Mouse (Mus musculus) CH12.LX (cell line): ENCODE measurements around the gene Calcrl. TPM values are rescaled to one million over a fixed set of nuclear protein-coding genes. Genes with fewer than 3 reads are reported as not detected.

Experiments used
- DNase-seq: peaks from one replicate; pipeline ENCODE4 v3.0.0-alpha.2; 2013; ENCODE audit errors: extremely low read depth
- H3K27ac ChIP-seq: 2 replicates; pipeline ENCODE4 v1.5.1; 2012; ENCODE audit warnings: low read depth, mild to moderate bottlenecking, control low read depth, moderate library complexity; ENCODE audit not compliant: insufficient read depth
- H3K27me3 ChIP-seq: replicated peaks from 2 replicates; pipeline ENCODE3; 2012; ENCODE audit warnings: inconsistent platforms
- H3K36me3 ChIP-seq, 2 experiments: replicated peaks in 1 of 2; 2 replicates each; pipeline versions ENCODE3 to v1.6.1; 2012; ENCODE audit warnings: inconsistent platforms in 1 of 2, low read length in 1 of 2, mild to moderate bottlenecking in 1 of 2, mixed read lengths in 1 of 2, moderate library complexity in 1 of 2; ENCODE audit not compliant: control insufficient read depth in 1 of 2, insufficient read depth in 1 of 2
- H3K4me1 ChIP-seq, 2 experiments: 2 replicates each; pipeline ENCODE4 v1.6.1; 2012; ENCODE audit warnings: inconsistent platforms in 1 of 2, moderate library complexity in 1 of 2; ENCODE audit not compliant: insufficient read depth in 2 of 2, control insufficient read depth in 1 of 2
- H3K4me2 ChIP-seq: 2 replicates; pipeline ENCODE4 v1.6.1; 2012; ENCODE audit warnings: low read depth, mild to moderate bottlenecking, control low read depth; ENCODE audit not compliant: poor library complexity, insufficient read depth, severe bottlenecking
- H3K4me3 ChIP-seq, 3 experiments: fragments of 150-350 bp in 1 of 3; sonication (generic) in 1 of 3; replicated peaks in 1 of 3; 2 replicates each; pipeline versions ENCODE3 to v1.5.1; 2011 to 2012; ENCODE audit warnings: low read depth in 2 of 3, low read length in 2 of 3, mild to moderate bottlenecking in 2 of 3, moderate library complexity in 2 of 3, control low read depth in 1 of 3, improper control_type of control experiment in 1 of 3, inconsistent platforms in 1 of 3, mixed read lengths in 1 of 3; ENCODE audit not compliant: poor library complexity in 1 of 3
- H3K79me2 ChIP-seq: replicated peaks from 2 replicates; pipeline ENCODE4 v1.6.1; 2012; ENCODE audit warnings: mild to moderate bottlenecking, moderate library complexity; ENCODE audit not compliant: control insufficient read depth, poor library complexity, insufficient read depth, severe bottlenecking; ENCODE audit errors: extremely low read depth
- H3K9ac ChIP-seq: 2 replicates; pipeline ENCODE4 v1.6.1; 2012; ENCODE audit warnings: low read depth, mild to moderate bottlenecking, control low read depth, moderate library complexity; ENCODE audit not compliant: insufficient read depth
- H3K9me3 ChIP-seq: replicated peaks from 2 replicates; pipeline ENCODE3; 2012; ENCODE audit warnings: low read length, inconsistent platforms, mixed read lengths
- BHLHE40 ChIP-seq: IDR thresholded peaks from 2 replicates; pipeline ENCODE4 v1.6.1; 2011; ENCODE audit warnings: mild to moderate bottlenecking, low read depth, low read length, improper control_type of control experiment
- CTCF ChIP-seq, 2 experiments: IDR thresholded peaks in 1 of 2; conservative IDR thresholded peaks in 1 of 2; 2 replicates each; pipeline ENCODE4 v1.5.1; 2011 to 2012; ENCODE audit warnings: low read depth in 2 of 2, low read length in 2 of 2, improper control_type of control experiment in 1 of 2, inconsistent platforms in 1 of 2, mild to moderate bottlenecking in 1 of 2, moderate library complexity in 1 of 2
- E2F4 ChIP-seq: IDR thresholded peaks from 2 replicates; pipeline ENCODE4 v1.6.1; 2011; ENCODE audit warnings: low read depth, low read length, improper control_type of control experiment; ENCODE audit not compliant: insufficient replicate concordance
- ELF1 ChIP-seq: IDR thresholded peaks from 2 replicates; pipeline ENCODE4 v1.6.1; 2014; ENCODE audit warnings: low read depth, mild to moderate bottlenecking, inconsistent platforms, low read length, improper control_type of control experiment
- EP300 ChIP-seq: IDR thresholded peaks from 2 replicates; pipeline ENCODE4 v1.6.1; 2011; ENCODE audit warnings: low read length, improper control_type of control experiment
- GABPA ChIP-seq: IDR thresholded peaks from 2 replicates; pipeline ENCODE4 v1.6.1; 2012; ENCODE audit warnings: low read depth, low read length, improper control_type of control experiment, inconsistent platforms; ENCODE audit not compliant: insufficient replicate concordance
- HCFC1 ChIP-seq: IDR thresholded peaks from 2 replicates; pipeline ENCODE4 v1.6.1; 2012; ENCODE audit warnings: low read depth, mild to moderate bottlenecking, inconsistent platforms, low read length, improper control_type of control experiment
- IRF4 ChIP-seq: IDR thresholded peaks from 2 replicates; pipeline ENCODE4 v1.6.1; 2014; ENCODE audit warnings: low read depth, mild to moderate bottlenecking, inconsistent platforms, low read length, improper control_type of control experiment
- JUN ChIP-seq: IDR thresholded peaks from 2 replicates; pipeline ENCODE4 v1.6.1; 2011; ENCODE audit warnings: low read depth, mild to moderate bottlenecking, low read length, improper control_type of control experiment, moderate library complexity; ENCODE audit not compliant: insufficient read depth
- KAT2A ChIP-seq: IDR thresholded peaks from 2 replicates; pipeline ENCODE4 v1.6.1; 2012; ENCODE audit warnings: low read length, improper control_type of control experiment, inconsistent platforms; ENCODE audit not compliant: insufficient replicate concordance
- MAFK ChIP-seq: IDR thresholded peaks from 2 replicates; pipeline ENCODE4 v1.6.1; 2011; ENCODE audit warnings: low read length, improper control_type of control experiment; ENCODE audit not compliant: insufficient replicate concordance
- MAZ ChIP-seq: IDR thresholded peaks from 2 replicates; pipeline ENCODE4 v1.6.1; 2012; ENCODE audit warnings: low read depth, mild to moderate bottlenecking, inconsistent platforms, low read length, improper control_type of control experiment, moderate library complexity
- MEF2A ChIP-seq: IDR thresholded peaks from 2 replicates; pipeline ENCODE4 v1.6.1; 2014; ENCODE audit warnings: low read depth, mild to moderate bottlenecking, inconsistent platforms, low read length, improper control_type of control experiment, borderline replicate concordance
- MXI1 ChIP-seq: IDR thresholded peaks from 2 replicates; pipeline ENCODE4 v1.6.1; 2011; ENCODE audit warnings: mild to moderate bottlenecking, low read depth, low read length, improper control_type of control experiment
- MYC ChIP-seq: IDR thresholded peaks from 2 replicates; pipeline ENCODE4 v1.6.1; 2011; ENCODE audit warnings: low read depth, mild to moderate bottlenecking, improper control_type of control experiment, low read length
- NRF1 ChIP-seq: IDR thresholded peaks from 2 replicates; pipeline ENCODE4 v1.6.1; 2014; ENCODE audit warnings: low read depth, mild to moderate bottlenecking, inconsistent platforms, low read length, improper control_type of control experiment, moderate library complexity
- PAX5 ChIP-seq: IDR thresholded peaks from 2 replicates; pipeline ENCODE4 v1.6.1; 2012; ENCODE audit warnings: low read length, inconsistent platforms, mixed read lengths
- RAD21 ChIP-seq: IDR thresholded peaks from 2 replicates; pipeline ENCODE4 v1.6.1; 2011; ENCODE audit warnings: low read depth, mild to moderate bottlenecking, low read length, improper control_type of control experiment, moderate library complexity
- TBP ChIP-seq: conservative IDR thresholded peaks from 2 replicates; pipeline ENCODE4 v1.6.1; 2011; ENCODE audit warnings: low read depth, low read length, improper control_type of control experiment
- UBTF ChIP-seq: IDR thresholded peaks from 2 replicates; pipeline ENCODE4 v1.6.1; 2012; ENCODE audit warnings: low read depth, mild to moderate bottlenecking, inconsistent platforms, low read length, improper control_type of control experiment, moderate library complexity
- ZC3H11A ChIP-seq: IDR thresholded peaks from 2 replicates; pipeline ENCODE4 v1.6.1; 2012; ENCODE audit warnings: low read depth, mild to moderate bottlenecking, inconsistent platforms, low read length, improper control_type of control experiment
- ZMIZ1 ChIP-seq: IDR thresholded peaks from 2 replicates; pipeline ENCODE4 v1.6.1; 2012; ENCODE audit warnings: low read depth, mild to moderate bottlenecking, inconsistent platforms, low read length, improper control_type of control experiment
- ZNF384 ChIP-seq: IDR thresholded peaks from 2 replicates; pipeline ENCODE4 v1.6.1; 2012; ENCODE audit warnings: low read depth, low read length, improper control_type of control experiment, inconsistent platforms
- dilution Hi-C: fragments of 300-500 bp; cut with MboI; formaldehyde crosslinking; loops from 2 replicates; pipeline ENCODE4 v1.14.3; 2020; ENCODE audit warnings: low sequenced_read_pairs; ENCODE audit not compliant: extremely low pct_unique_long_range_greater_than_20kb, extremely low pct_ligation_motif_present
- in situ Hi-C: fragments of 300-500 bp; cut with MboI; formaldehyde crosslinking; loops from 3 replicates; pipeline ENCODE4 v1.14.3; 2019; ENCODE audit warnings: low sequenced_read_pairs, low pct_ligation_motif_present, low pct_unique_long_range_greater_than_20kb, mixed read lengths
- polyA plus RNA-seq: library from polyadenylated mRNA; unstranded; fragments of >175 nt; gene quantifications from 2 replicates; pipeline ENCODE4 v1.2.1, GENCODE M21; 2012; ENCODE audit warnings: low read depth; ENCODE audit not compliant: insufficient read length
- total RNA-seq, 2 experiments: library from RNA; depleted of rRNA; stranded (reverse); fragments of 300-350 nt in 1 of 2; fragments of >200 nt in 1 of 2; gene quantifications; 2 replicates each; pipeline ENCODE4 v1.2.3; 2012 to 2014

The Calcrl gene
- total and polyA plus RNA-seq, 3 experiments, result 3.9 to 12.1 (median 5.9) TPM

DNA sequence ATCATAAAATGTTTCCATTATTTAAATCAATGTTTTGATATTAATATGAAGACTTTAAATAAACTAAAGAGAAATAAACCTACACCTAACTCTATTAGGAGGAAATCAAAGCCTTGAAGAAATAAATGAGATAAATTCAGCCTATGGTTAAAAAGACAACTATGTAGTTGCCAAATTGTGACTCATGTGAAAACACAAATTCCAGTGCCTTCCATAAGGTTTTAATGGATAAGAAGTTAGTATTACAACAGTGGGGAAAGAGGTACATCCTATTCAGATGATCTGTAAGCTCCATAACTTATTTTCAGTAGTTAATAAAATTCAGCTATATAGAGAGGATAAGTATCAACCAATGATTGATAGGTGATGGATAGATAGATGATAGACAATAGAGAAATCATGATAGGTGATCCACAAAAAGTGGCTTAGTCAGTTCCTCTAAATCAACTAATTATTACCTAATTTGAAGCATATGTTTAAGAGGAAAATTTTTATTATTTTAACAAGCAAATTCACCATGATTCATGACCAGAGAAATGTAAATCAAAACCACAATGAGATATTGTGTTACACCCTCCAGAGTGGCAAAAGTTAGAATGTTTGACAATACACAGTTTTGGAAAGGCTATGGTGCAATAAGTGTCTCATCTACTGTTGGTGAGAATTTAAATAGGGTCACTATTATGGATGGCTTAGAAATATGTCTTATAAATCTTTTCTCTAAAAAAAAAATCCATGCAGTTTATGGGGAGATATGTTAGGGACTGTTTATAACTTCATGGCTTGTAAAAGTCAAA, 15.2 kb downstream of the Calcrl start:
- Histone ChIP-seq H3K79me2 (no peaks in the 10 kb centered on the region; the same call in 1 of the 2 replicates), H3K9ac (no peak overlapping the region), H3K27ac (no peak overlapping the region), H3K36me3 (peaks cover 0 to 2% of the 10 kb centered on the region in 2 experiments), H3K4me2 (no peak overlapping the region), H3K4me1 (no peaks in the 10 kb centered on the region), H3K4me3 (no peak overlapping the region), H3K9me3 (no peaks in the 10 kb centered on the region), H3K27me3 (no peaks in the 10 kb centered on the region)
- TF ChIP-seq TBP (no peak), ZC3H11A (no peak), KAT2A (no peak), CTCF (conservative IDR thresholded peaks at IDR 0.05 in 1 of 2, IDR thresholded peaks at IDR 0.05 in 1 of 2; ENCODE audit: low read depth in 2 of 2, low read length in 2 of 2) (no peak), MAFK (no peak), MYC (no peak)
- DNase-seq, result no peak
- dilution Hi-C loops (no loop called here), in situ Hi-C loops (no loop called here)

DNA sequence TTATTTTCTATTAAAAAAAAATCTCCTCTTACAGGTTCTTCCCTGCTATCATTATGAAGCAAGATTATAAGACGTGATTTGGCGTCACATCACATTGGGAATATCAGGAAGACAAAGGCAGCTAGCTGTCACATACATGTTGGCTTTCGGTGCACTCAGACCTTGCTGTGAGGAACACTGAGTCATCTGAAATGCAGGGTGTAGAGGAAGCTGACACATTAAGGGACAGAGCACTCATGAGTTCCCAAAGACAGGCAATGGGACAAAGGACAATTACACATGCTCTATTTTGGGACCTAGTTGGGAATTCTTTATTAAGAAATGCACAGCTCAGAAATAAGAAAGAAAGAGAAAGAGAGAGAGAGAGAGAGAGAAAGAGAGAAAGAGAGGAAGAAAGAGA, 20.4 kb downstream of the Calcrl start:
- TF ChIP-seq PAX5 (no peak), GABPA (no peak), ELF1 (no peak), RAD21 (no peak), UBTF (no peak)
- TF ChIP-seq, all 38 proteins: peak for 0
- H3K4me3 ChIP-seq, result no peak overlapping the region
- no peaks in the 10 kb centered on the region for H3K9me3 ChIP-seq
- no peak for DNase-seq
- no peak overlapping the region for H3K4me2 ChIP-seq
- no peaks in the 10 kb centered on the region for H3K4me1 ChIP-seq
- H3K9ac ChIP-seq, result no peak overlapping the region
- H3K27ac ChIP-seq, result no peak overlapping the region
- dilution Hi-C loops (no loop called here), in situ Hi-C loops (no loop called here)
- no peaks in the 10 kb centered on the region for H3K27me3 ChIP-seq
- no peaks in the 10 kb centered on the region for H3K79me2 ChIP-seq
- H3K36me3 ChIP-seq, result peaks cover 0 to 2% of the 10 kb centered on the region in 2 experiments

DNA sequence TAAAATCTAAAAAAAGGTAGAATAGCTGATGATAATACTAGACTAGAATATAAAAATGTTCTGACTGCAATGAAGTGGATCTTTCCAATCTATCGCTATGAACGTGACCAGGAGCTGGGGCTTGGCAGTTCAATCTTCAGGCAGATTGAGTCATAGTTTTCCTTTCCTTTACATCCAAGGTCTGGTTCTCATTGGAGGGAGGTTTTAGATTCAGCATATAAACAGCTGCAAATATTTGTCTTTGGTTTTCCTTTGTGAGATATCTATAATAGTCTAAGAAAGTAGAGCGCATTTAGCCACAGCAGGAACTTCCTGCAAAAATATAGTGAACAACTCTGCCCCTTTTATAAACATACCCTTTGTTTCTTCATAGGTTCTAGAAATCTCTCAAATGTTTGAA, 22.5 kb downstream of the Calcrl start:
- Histone ChIP-seq H3K27me3 (no peaks in the 10 kb centered on the region), H3K4me3 (no peak overlapping the region), H3K27ac (no peak overlapping the region), H3K4me1 (no peaks in the 10 kb centered on the region), H3K79me2 (no peaks in the 10 kb centered on the region), H3K9ac (no peak overlapping the region), H3K4me2 (no peak overlapping the region), H3K36me3 (no peaks in the 10 kb centered on the region), H3K9me3 (no peaks in the 10 kb centered on the region)
- in situ Hi-C loops, result no loop called here
- no peak for TF ChIP-seq ZNF384
- TF ChIP-seq ELF1, result no peak
- no peak for TF ChIP-seq HCFC1
- TF ChIP-seq NRF1, result no peak
- no peak for TF ChIP-seq MXI1
- no peak for TF ChIP-seq CTCF (conservative IDR thresholded peaks at IDR 0.05 in 1 of 2, IDR thresholded peaks at IDR 0.05 in 1 of 2; ENCODE audit: low read depth in 2 of 2, low read length in 2 of 2)
- TF ChIP-seq JUN, result no peak
- TF ChIP-seq BHLHE40, result no peak
- TF ChIP-seq MAZ, result no peak
- no peak for TF ChIP-seq E2F4
- TF ChIP-seq MYC, result no peak
- TF ChIP-seq MEF2A, result no peak
- TF ChIP-seq IRF4, result no peak
- TF ChIP-seq ZMIZ1, result no peak
- no peak for TF ChIP-seq EP300
- dilution Hi-C loops, result no loop called here
- DNase-seq, result no peak
